ENCODE assay signal across 14 mouse cellular contexts in the genomic region with DNA sequence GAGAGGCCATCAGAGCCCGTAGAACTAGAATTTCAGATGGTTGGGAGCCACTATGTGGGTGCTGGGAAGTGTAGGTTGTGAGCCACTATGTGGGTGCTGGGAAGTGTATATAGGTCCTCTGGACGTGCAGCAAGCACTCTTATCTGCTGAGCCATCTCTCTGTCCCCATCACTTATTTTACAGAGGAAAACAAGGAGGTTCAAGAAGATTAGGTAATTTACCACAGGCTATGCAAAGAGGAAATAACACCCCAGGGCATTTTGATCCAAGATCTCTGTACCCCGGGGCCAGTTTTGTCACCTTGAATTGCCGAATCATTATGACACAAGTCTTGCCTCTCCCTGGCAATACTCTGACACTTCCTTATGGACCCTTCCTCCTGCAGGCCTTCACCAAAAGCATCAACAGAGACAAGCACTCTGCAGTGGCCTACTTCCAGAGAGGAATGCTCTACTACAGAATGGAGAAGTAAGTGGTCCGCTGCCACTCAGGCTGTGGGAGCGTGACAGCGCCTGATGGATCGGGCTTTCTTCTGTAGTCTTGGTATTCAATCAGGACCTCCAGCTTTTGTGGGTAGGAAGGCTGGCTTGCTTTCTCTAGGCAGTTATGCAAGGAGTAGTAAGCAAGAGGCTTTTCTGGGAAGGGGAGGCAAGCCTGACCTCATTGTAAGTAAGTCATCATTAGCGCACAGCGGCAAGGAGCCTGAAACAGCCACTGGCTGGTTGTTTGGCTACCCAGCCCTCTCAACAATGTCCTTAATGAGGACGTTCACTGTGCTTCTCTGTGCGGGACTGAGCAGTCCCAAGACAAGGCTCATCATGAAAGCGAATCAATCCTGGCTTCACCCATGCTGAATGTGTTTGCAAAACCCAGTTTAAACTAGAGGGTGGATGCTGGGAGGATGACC. TPM values are rescaled to one million over a fixed set of nuclear protein-coding genes. Genes with fewer than 3 reads are reported as not detected.
A peak's percentile ranks its signal among the peaks of the same experiment; 100 is the strongest.
DNase-seq lines count a peak whose midpoint lies in the region; ATAC-seq and TF ChIP-seq lines count a peak whose summit lies in the region.
"Had no signal": no experiment of that assay in that cellular context is flagged by ENCODE, and none has a peak within 500 bp of the region (broad histone marks: within the 10 kb centered on the region; RNA-seq: fewer than 3 reads in every experiment).

No protein-coding gene starts in this region.

- no peaks in the 10 kb centered on the region for H3K27me3 ChIP-seq in liver, postnatal 0 days (ENCODE audit: insufficient read depth, low read length)
- no peaks in the 10 kb centered on the region for H3K27me3 ChIP-seq in liver, embryonic 11.5 days (replicated peaks; ENCODE audit: control insufficient read depth, insufficient read depth, low read length)
- no peaks in the 10 kb centered on the region for H3K27me3 ChIP-seq in forebrain, embryonic 14.5 days (replicated peaks; ENCODE audit: control insufficient read depth, insufficient read depth, low read length)
- H3K27me3 ChIP-seq in neural tube, embryonic 15.5 days (replicated peaks) = no peaks in the 10 kb centered on the region
- H3K27me3 ChIP-seq: embryonic facial prominence, embryonic 13.5 days; liver, embryonic 13.5 days; neural tube, embryonic 12.5 days had no signal

- TF ChIP-seq CTCF in liver, postnatal 0 days (IDR thresholded peaks at IDR 0.05; ENCODE audit: low read depth) = no peak
- no peak for TF ChIP-seq CTCF in bone marrow, adult 2 months (IDR thresholded peaks at IDR 0.05; ENCODE audit: control insufficient read depth, insufficient read depth, low read length)
- TF ChIP-seq CTCF in layer of hippocampus, adult 2 months (conservative IDR thresholded peaks at IDR 0.05) = no peak

- no peaks in the 10 kb centered on the region for H3K9me3 ChIP-seq in liver, postnatal 0 days (ENCODE audit: low read length)
- H3K9me3 ChIP-seq in liver, embryonic 11.5 days (ENCODE audit: control insufficient read depth, low read length) = no peaks in the 10 kb centered on the region
- no peaks in the 10 kb centered on the region for H3K9me3 ChIP-seq in forebrain, embryonic 14.5 days (replicated peaks; ENCODE audit: control insufficient read depth, low read length)
- no peaks in the 10 kb centered on the region for H3K9me3 ChIP-seq in neural tube, embryonic 15.5 days (replicated peaks)
- H3K9me3 ChIP-seq: embryonic facial prominence, embryonic 13.5 days; liver, embryonic 13.5 days; neural tube, embryonic 12.5 days had no signal

- H3K9ac ChIP-seq in liver, postnatal 0 days (replicated peaks) = no peak overlapping the region
- no peak overlapping the region for H3K9ac ChIP-seq in liver, embryonic 11.5 days (ENCODE audit: low read depth, low read length)
- H3K9ac ChIP-seq in forebrain, embryonic 14.5 days (ENCODE audit: low read length) = no peak overlapping the region
- no peak overlapping the region for H3K9ac ChIP-seq in neural tube, embryonic 15.5 days (replicated peaks)
- H3K9ac ChIP-seq: embryonic facial prominence, embryonic 13.5 days; hindbrain, embryonic 14.5 days; liver, embryonic 13.5 days had no signal

- 0 out of 2 replicates have a peak overlapping the region, but pooled peaks have one; percentile 17 for H3K4me3 ChIP-seq in liver, postnatal 0 days (ENCODE audit: low read depth, low read length)
- no peak overlapping the region for H3K4me3 ChIP-seq in liver, embryonic 11.5 days (ENCODE audit: low read depth, low read length)
- peak overlapping the region; percentile 57 for H3K4me3 ChIP-seq in bone marrow, adult 2 months (replicated peaks; ENCODE audit: control insufficient read depth, low read depth, low read length)
- no peak overlapping the region for H3K4me3 ChIP-seq in forebrain, embryonic 14.5 days (ENCODE audit: low read depth, low read length)
- H3K4me3 ChIP-seq in layer of hippocampus, adult 2 months = no peak overlapping the region
- no peak overlapping the region for H3K4me3 ChIP-seq in neural tube, embryonic 15.5 days (replicated peaks)
- H3K4me3 ChIP-seq: embryonic facial prominence, embryonic 13.5 days; liver, embryonic 13.5 days; neural tube, embryonic 12.5 days had no signal

- 67% methylated on average over 13 of the region's 13 CpGs for WGBS in liver, postnatal 0 days (ENCODE audit: insufficient replicate concordance)
- WGBS in liver, embryonic 11.5 days = 73% methylated on average over 13 of the region's 13 CpGs
- WGBS in bone marrow, adult 2 months = 48% methylated on average over 13 of the region's 13 CpGs
- 33% methylated on average over 13 of the region's 13 CpGs for WGBS in forebrain, embryonic 14.5 days
- WGBS in neural tube, embryonic 15.5 days = 68% methylated on average over 13 of the region's 13 CpGs

- ATAC-seq in liver, postnatal 0 days = no peak
- ATAC-seq in liver, embryonic 11.5 days (replicated peaks; ENCODE audit: low FRiP score) = no peak
- ATAC-seq in forebrain, embryonic 14.5 days = peak; percentile 49
- ATAC-seq in monocyte, adult 5-6 weeks (replicated peaks; ENCODE audit: insufficient number of reproducible peaks, low FRiP score, low TSS enrichment, poor library complexity, severe bottlenecking) = peak; percentile 33
- ATAC-seq in neural tube, embryonic 15.5 days (ENCODE audit: low FRiP score) = no peak

- H3K4me2 ChIP-seq in liver, postnatal 0 days (ENCODE audit: low read depth, low read length) = peak overlapping the region; percentile 13; the same call in 1 of the 2 replicates
- H3K4me2 ChIP-seq in liver, embryonic 11.5 days = no peak overlapping the region
- H3K4me2 ChIP-seq in forebrain, embryonic 14.5 days (ENCODE audit: low read length) = no peak overlapping the region
- no peak overlapping the region for H3K4me2 ChIP-seq in neural tube, embryonic 15.5 days
- H3K4me2 ChIP-seq: embryonic facial prominence, embryonic 13.5 days; hindbrain, embryonic 14.5 days; neural tube, embryonic 12.5 days had no signal

- peak overlapping the region; percentile 16; the same call in 1 of the 2 replicates for H3K27ac ChIP-seq in liver, postnatal 0 days (ENCODE audit: low read depth)
- no peak overlapping the region for H3K27ac ChIP-seq in liver, embryonic 11.5 days (ENCODE audit: low read depth, low read length)
- H3K27ac ChIP-seq in bone marrow, adult 2 months (ENCODE audit: control insufficient read depth, insufficient read depth, low read depth, low read length, poor library complexity) = peak overlapping the region; percentile 70
- peak overlapping the region; percentile 50; the same call in 1 of the 2 replicates for H3K27ac ChIP-seq in forebrain, embryonic 14.5 days (ENCODE audit: low read depth, low read length)
- no peak overlapping the region for H3K27ac ChIP-seq in layer of hippocampus, adult 2 months
- no peak overlapping the region for H3K27ac ChIP-seq in neural tube, embryonic 15.5 days (replicated peaks)
- H3K27ac ChIP-seq: embryonic facial prominence, embryonic 13.5 days; hindbrain, embryonic 14.5 days; liver, embryonic 13.5 days; neural tube, embryonic 12.5 days had no signal

- no peaks in the 10 kb centered on the region for H3K4me1 ChIP-seq in liver, postnatal 0 days (ENCODE audit: insufficient read depth)
- H3K4me1 ChIP-seq in liver, embryonic 11.5 days (replicated peaks; ENCODE audit: control insufficient read depth, insufficient read depth, low read length) = peaks cover 3% of the 10 kb centered on the region; the same call in 1 of the 2 replicates
- peaks cover 7% of the 10 kb centered on the region; the same call in 1 of the 2 replicates for H3K4me1 ChIP-seq in bone marrow, adult 2 months (ENCODE audit: control insufficient read depth, insufficient read depth, low read length)
- H3K4me1 ChIP-seq in forebrain, embryonic 14.5 days (ENCODE audit: control insufficient read depth, insufficient read depth, low read length) = peaks cover 11% of the 10 kb centered on the region
- peaks cover 9% of the 10 kb centered on the region; the same call in 1 of the 2 replicates for H3K4me1 ChIP-seq in neural tube, embryonic 15.5 days

- DNase-seq in liver, postnatal 0 days = no peak
- no peak for DNase-seq in liver, embryonic 11.5 days (ENCODE audit: low spot score)
- DNase-seq in forebrain, embryonic 14.5 days (ENCODE audit: low spot score) = peak; percentile 46
- no peak for DNase-seq in layer of hippocampus, adult 2 months (ENCODE audit: low spot score in 2 of 2)
- no peak for DNase-seq in left cerebral cortex, postnatal 36 days (ENCODE audit: low spot score in 2 of 2)
- DNase-seq: layer of hippocampus, postnatal 36 days; liver, embryonic 13.5 days; thymus, postnatal 14 days had no signal

- TF ChIP-seq EP300 in liver, postnatal 0 days (IDR thresholded peaks at IDR 0.05; ENCODE audit: low read depth) = no peak

- H3K36me3 ChIP-seq in liver, postnatal 0 days (replicated peaks; ENCODE audit: insufficient read depth, low read length) = peaks cover 2% of the 10 kb centered on the region; the same call in 1 of the 2 replicates
- no peaks in the 10 kb centered on the region for H3K36me3 ChIP-seq in liver, embryonic 11.5 days (ENCODE audit: control insufficient read depth, insufficient read depth, low read length)
- H3K36me3 ChIP-seq in forebrain, embryonic 14.5 days (ENCODE audit: control insufficient read depth, insufficient read depth, low read length) = no peaks in the 10 kb centered on the region
- no peaks in the 10 kb centered on the region for H3K36me3 ChIP-seq in neural tube, embryonic 15.5 days
- H3K36me3 ChIP-seq: embryonic facial prominence, embryonic 13.5 days; liver, embryonic 13.5 days; neural tube, embryonic 12.5 days had no signal

- no peak for TF ChIP-seq POLR2A in bone marrow, adult 2 months (IDR thresholded peaks at IDR 0.05; ENCODE audit: borderline replicate concordance, control insufficient read depth, low read depth, low read length)

- intact Hi-C loops in left cerebral cortex, postnatal 36 days (cut with DNase I) = no loop called here

RNA-seq across cellular contexts. Expression of gene Ncf2, which starts 10.8 kb away (rescaled TPM):
- polyA plus RNA-seq in liver, postnatal 0 days (2015; fragmentation: Nextera tagmentation; extraction: Ambion mirVana) = 12.5 and 13.8 TPM in 2 replicates
- 12.6 and 13.9 TPM in 2 replicates for polyA plus RNA-seq in liver, embryonic 11.5 days (2014; fragmentation: Nextera tagmentation; extraction: Ambion mirVana)
- polyA plus RNA-seq in bone marrow, adult 2 months (2011; ENCODE audit: insufficient read depth, insufficient read length, low replicate concordance, missing spikeins) = 43.0 and 112 TPM in 2 replicates
- 2.1 and 3.4 TPM in 2 replicates for polyA plus RNA-seq in forebrain, embryonic 14.5 days (2014; fragmentation: Nextera tagmentation; extraction: Ambion mirVana)
- total RNA-seq in monocyte, adult 5-6 weeks (2017) = 355 to 740 TPM (median 657 TPM) in 3 replicates
- 1 to 10 TPM; 1.9 to 2.9 TPM for total RNA-seq in layer of hippocampus, adult 2 months (2021)
- polyA plus RNA-seq in neural tube, embryonic 15.5 days (2015; fragmentation: Nextera tagmentation; extraction: Ambion mirVana) = 3.4 and 6.2 TPM in 2 replicates
- total RNA-seq in left cerebral cortex, postnatal 36 days (2021) = 1 to 10 TPM; 2.7 to 3.0 TPM

RNA-seq across cellular contexts. Expression of gene Arpc5, which starts 44.4 kb away (rescaled TPM):
- 157 and 162 TPM in 2 replicates for polyA plus RNA-seq in liver, postnatal 0 days (2015; fragmentation: Nextera tagmentation; extraction: Ambion mirVana)
- 260 and 281 TPM in 2 replicates for polyA plus RNA-seq in liver, embryonic 11.5 days (2014; fragmentation: Nextera tagmentation; extraction: Ambion mirVana)
- 143 and 180 TPM in 2 replicates for polyA plus RNA-seq in bone marrow, adult 2 months (2011; ENCODE audit: insufficient read depth, insufficient read length, low replicate concordance, missing spikeins)
- 430 and 478 TPM in 2 replicates for polyA plus RNA-seq in forebrain, embryonic 14.5 days (2014; fragmentation: Nextera tagmentation; extraction: Ambion mirVana)
- 321 to 382 TPM (median 369 TPM) in 3 replicates for total RNA-seq in monocyte, adult 5-6 weeks (2017)
- total RNA-seq in layer of hippocampus, adult 2 months (2021) = 100 to 1,000 TPM; 185 to 193 TPM
- 248 and 252 TPM in 2 replicates for polyA plus RNA-seq in neural tube, embryonic 15.5 days (2015; fragmentation: Nextera tagmentation; extraction: Ambion mirVana)
- total RNA-seq in left cerebral cortex, postnatal 36 days (2021) = 10 to 100 TPM; 88.8 to 93.4 TPM

RNA-seq across cellular contexts. Expression of gene Rgl1, which starts 44.6 kb away (rescaled TPM):
- 11.7 and 16.2 TPM in 2 replicates for polyA plus RNA-seq in liver, postnatal 0 days (2015; fragmentation: Nextera tagmentation; extraction: Ambion mirVana)
- 26.3 and 28.2 TPM in 2 replicates for polyA plus RNA-seq in liver, embryonic 11.5 days (2014; fragmentation: Nextera tagmentation; extraction: Ambion mirVana)
- 8.6 and 9.2 TPM in 2 replicates for polyA plus RNA-seq in bone marrow, adult 2 months (2011; ENCODE audit: insufficient read depth, insufficient read length, low replicate concordance, missing spikeins)
- polyA plus RNA-seq in forebrain, embryonic 14.5 days (2014; fragmentation: Nextera tagmentation; extraction: Ambion mirVana) = 16.4 and 20.5 TPM in 2 replicates
- 7.3 to 16.7 TPM (median 10.5 TPM) in 3 replicates for total RNA-seq in monocyte, adult 5-6 weeks (2017)
- total RNA-seq in layer of hippocampus, adult 2 months (2021) = 100 to 1,000 TPM; 126 TPM
- polyA plus RNA-seq in neural tube, embryonic 15.5 days (2015; fragmentation: Nextera tagmentation; extraction: Ambion mirVana) = 18.8 and 24.2 TPM in 2 replicates
- 100 to 1,000 TPM; 112 to 120 TPM for total RNA-seq in left cerebral cortex, postnatal 36 days (2021)

Comparison
In these comparisons a context has a peak if more than half of its experiments do, and no peak if none do; other contexts are left out.
1. H3K27ac ChIP-seq: peak in liver, postnatal 0 days (single experiment), bone marrow, adult 2 months (single experiment) and forebrain, embryonic 14.5 days (single experiment); none in liver, embryonic 11.5 days (single experiment), layer of hippocampus, adult 2 months (single experiment) and neural tube, embryonic 15.5 days (single experiment).
2. H3K4me3 ChIP-seq: peak in liver, postnatal 0 days (single experiment) and bone marrow, adult 2 months (single experiment); none in liver, embryonic 11.5 days (single experiment), forebrain, embryonic 14.5 days (single experiment), layer of hippocampus, adult 2 months (single experiment) and neural tube, embryonic 15.5 days (single experiment).
3. ATAC-seq: peak in forebrain, embryonic 14.5 days (single experiment) and monocyte, adult 5-6 weeks (single experiment); none in liver, postnatal 0 days (single experiment), liver, embryonic 11.5 days (single experiment) and neural tube, embryonic 15.5 days (single experiment).